Mouse (Mus musculus) bone marrow macrophage, adult 2 months (primary cell): ENCODE measurements at regions not wholly inside any gene's neighbourhood (a gene's known extent, or its start where the extent isn't known, plus 50 kb on each side); places are given as distances from the start of the nearest gene placed in this dataset.

ENCODE experiments used
- CTCF ChIP-seq: IDR thresholded peaks from 2 replicates; pipeline ENCODE4 v1.5.1; 2012; ENCODE audit warnings: low read depth, mild to moderate bottlenecking, low read length, moderate library complexity
- POLR2A ChIP-seq: IDR thresholded peaks from 2 replicates; pipeline ENCODE4 v1.6.1; 2012; ENCODE audit warnings: mild to moderate bottlenecking, low read depth, low read length, borderline replicate concordance

- no peak for TF ChIP-seq CTCF
- no peak for TF ChIP-seq POLR2A
These were observed 600.1 kb downstream of the Nr2f2 start for GRCm38 (mm10) chr7:69766451-69766850.
